Mouse (Mus musculus) B cell, adult 2 months (primary cell): ENCODE data around the gene Tmem143.
"Not testable (repeated sequence)": the region's sequence is repeated elsewhere in the genome, so short reads cannot be mapped to it uniquely, and the experiment has no call there.

ENCODE experiments used
- DNase-seq, 2 experiments: peaks; one replicate each; pipeline ENCODE4 v3.0.0; 2022

Gene Tmem143

DNA sequence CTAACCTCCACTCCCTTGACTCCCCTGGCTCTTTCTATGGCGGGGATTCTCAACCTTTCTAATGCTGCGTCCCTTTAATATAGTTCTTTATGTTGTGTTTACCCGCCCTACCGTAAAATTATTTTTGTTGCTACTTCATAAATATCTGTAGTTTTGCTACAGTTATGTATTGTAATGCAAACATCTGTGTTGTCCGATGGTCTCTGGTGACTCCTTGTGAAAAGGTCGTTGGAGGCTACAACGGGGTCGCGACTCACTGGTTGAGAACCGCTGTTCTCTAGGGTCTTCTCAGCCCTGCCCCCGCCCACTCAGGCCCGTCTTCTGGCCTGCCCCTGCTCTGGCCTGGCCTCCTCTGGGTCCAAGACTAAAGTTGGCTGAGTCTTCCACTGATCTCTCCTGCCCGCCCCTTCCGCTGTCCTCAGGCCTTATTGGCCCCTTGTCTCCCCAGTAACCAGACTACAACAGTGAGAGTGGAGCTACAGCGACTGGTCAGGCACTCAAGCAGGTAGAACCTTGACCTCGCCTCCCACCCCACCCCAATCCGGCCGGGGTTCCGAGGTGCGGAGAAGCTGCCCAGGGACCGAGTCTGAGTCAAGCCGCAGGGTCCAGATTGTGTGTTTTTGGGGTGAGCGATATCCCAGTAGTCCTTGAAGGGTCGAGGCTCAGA, 27.2 kb downstream of the Tmem143 start, which contains the start of gene Ccdc114:
Gene Ccdc114, plus strand, starts transcription at position 311 of the 667 bp plus-strand sequence.
- DNase-seq = peak; percentile 69 to 71

DNA sequence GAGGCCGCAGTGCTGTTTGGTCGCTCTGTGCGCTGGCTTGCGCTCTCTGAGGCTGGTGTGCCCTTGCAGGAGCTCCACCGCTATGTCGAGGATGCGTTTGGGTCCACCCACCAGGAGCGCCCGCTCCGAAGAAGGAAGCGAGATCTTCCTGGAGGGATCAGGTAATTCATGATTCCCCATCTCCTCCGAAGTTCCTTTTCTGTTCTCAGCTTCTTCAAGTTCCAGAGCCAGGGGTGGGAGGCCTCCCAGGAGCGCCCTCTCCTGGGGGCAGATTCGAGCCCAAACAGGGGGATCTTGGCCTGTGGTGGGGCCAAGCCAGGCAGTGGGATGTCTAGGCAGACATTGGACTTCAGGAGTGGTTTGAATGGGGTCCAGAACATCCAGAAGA, 27.7 kb downstream of the Tmem143 start:
- peak; percentile 59 to 64 for DNase-seq

DNA sequence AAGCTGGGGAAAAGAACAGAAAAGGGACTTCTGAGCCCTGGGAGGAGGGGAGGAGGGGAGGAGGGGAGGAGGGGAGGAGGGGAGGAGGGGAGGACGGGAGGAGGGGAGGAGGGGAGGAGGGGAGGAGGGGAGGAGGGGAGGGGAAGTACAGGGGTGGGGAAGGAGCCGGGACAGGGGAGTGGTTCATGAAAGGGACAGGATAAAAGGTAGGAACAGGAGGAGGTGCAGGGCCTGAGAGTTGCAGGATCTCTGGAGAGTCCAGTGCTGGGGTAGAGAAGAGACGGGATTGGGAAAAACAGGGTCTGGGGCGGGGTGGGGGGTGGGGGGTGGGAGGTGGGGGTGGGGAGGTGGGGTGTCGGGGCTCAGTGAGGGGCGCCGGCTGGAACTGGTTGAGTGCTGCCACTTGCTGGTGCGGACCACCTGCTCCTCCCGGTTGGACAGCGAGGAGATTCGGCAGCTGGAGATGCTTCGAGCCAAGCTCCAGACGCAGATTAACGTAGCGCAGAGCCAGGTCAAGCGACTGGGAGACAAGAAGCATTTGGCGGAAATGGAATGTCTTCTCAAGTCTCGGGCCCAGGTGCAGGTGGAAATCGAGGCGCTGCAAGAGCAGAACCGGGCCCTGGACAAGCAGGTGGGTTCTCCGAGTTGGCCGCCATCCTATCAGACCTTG, 32.0 kb downstream of the Tmem143 start:
- no peak for DNase-seq

DNA sequence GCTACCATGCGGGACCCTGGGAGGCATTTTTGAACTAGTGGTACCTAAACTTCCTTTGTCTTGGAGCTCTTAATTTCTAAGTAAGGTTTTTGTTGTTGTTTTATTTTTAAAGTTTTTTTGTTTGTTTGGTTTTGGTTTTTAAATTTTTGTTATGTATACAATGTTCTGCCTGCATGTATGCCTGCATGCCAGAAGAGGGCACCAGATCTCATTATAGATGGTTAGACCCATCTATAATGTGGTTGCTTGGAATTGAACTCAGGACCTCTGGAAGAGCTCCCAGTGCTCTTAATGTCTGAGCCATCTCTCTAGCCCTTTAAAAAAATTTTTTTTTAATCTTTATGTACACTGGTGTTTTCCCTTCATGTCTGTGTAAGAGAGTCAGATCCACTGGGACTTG, 32.9 kb downstream of the Tmem143 start:
- DNase-seq = no peak

DNA sequence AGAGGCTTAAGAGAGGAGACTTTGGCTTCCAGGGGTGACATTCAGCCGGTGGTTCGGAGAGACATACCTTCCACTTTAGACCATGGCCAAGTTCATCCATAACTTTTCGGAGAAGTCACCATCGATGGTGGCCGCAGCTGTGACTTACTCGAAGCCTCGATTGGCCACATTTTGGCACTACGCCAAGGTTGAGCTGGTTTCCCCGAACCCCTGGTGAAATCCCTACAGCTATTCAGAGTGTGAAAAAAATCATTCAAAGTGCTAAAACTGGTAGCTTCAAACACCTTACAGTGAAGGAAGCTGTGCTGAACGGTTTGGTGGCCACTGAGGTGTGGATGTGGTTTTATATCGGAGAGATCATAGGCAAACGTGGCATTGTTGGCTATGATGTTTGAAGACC, 37.0 kb downstream of the Tmem143 start:
- not testable (repeated sequence) for DNase-seq

DNA sequence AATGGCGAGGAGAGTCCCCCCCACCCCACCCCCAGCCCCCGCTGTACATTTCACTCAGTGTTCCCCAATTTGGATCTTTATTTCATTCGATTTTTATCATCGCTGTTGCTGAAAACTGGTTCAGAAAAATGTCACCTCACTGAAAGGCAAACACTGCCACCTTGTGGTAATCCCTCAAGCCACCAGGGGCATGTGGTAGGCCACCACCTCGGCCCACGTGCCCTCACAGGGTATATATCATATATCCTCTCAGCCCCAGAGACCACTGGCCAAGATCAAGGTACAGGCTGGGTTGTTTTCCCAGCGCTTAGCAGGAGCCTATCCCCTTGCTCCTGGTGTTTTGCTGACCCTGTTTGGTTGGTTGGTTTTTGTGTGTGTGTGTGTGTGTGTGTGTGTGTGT, 38.4 kb downstream of the Tmem143 start:
- peak; percentile 82 to 85 for DNase-seq

DNA sequence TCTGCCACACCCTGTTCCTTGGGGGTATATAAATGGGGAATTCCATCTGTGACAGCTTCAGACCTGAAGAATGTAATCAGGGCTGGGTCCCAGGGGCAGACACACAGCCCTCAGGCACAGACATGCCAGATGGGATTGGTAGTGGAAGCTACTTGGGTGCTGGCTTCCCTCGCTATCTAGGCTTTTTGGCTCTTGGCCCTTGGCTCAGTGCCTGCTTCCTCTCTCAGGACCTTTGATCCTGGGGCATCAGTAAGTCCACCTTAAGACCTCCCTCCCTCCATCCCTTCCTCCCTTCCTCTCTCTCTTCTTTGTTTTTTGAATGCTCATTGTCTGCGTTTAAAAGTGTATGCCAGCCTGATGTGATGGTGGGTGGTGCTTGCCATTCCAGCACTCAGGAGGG, 43.1 kb downstream of the Tmem143 start:
- no peak for DNase-seq

DNA sequence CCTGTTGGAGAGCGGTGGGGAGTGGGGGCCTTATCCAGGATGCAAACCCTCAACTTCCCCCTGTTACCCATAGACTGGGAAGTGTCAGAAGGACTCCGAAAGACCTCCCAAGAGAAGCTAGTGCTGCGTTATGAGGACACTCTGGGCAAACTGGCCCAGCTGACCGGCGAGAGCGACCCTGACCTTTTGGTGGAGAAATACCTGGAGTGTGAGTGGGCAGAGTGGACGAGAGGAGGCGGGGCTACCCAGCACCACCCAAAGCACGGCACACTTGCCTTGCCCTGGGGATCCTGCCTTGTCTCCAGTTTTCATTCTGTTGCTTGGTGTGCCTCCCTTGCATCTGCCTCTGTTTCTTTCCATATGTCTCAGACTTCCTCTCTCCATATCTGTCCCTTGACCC, 45.2 kb downstream of the Tmem143 start:
- DNase-seq = no peak

DNA sequence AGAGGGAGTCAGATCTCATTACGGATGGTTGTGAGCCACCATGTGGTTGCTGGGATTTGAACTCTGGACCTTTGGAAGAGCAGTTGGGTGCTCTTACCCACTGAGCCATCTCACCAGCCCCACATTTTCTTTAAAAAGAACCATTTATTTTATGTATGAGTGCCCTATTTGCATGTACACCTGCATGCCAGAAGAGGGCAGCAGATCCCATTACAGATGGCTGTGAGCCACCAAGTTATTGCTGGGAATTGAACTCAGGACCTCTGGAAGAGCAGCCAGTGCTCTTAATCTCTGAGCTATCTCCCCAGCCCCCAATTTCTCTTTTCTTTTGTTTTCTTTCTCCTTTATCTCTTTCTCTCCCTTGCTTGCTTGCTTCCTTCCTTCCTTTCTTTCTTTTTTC, 46.5 kb downstream of the Tmem143 start:
- DNase-seq = peak; percentile 32 to 38

DNA sequence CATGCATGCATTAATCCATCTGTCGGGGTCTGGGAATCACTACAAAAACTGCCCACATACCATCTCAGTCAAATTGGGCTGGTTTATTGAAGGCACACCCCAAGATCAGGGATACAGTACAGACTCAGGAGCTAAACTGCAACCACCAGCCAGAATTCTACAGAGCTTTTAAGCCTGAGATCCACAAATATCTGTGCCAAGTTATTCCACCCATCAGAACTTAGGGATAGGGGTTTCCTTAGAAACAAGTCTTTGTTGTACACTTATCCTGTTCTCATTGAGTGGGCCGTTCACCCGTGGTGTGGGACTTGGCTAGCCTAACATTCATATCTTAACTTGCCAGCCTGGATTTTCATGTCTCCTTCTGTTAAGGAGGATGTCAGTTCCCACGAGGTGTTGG, 52.3 kb downstream of the Tmem143 start:
- no peak for DNase-seq

DNA sequence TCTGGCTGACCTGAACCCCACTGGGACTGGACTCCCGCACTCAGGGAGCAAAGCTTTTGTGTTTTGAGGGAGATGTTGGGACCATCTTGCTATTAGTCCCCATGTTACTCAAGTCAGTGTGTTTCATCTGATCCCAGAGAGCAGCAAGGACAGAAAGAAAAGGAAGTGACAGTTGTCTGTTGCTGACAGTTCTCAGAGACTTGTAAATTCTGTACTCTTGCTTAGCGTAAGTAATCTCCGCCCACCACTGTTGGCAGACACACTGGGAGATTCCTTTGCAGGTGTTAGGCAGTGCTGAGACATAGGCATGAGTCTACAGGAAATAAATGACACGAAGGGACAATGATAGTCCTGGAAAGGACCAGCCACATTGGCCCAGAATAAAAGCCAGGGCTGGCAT, 59.9 kb downstream of the Tmem143 start:
- no peak for DNase-seq
